Mouse (Mus musculus) cerebellum, adult 9-11 months (tissue): ENCODE results near the gene Rln3.

Experiments
- DNase-seq: peaks from one replicate; pipeline ENCODE4 v3.0.0; 2022

Rln3 gene

DNA sequence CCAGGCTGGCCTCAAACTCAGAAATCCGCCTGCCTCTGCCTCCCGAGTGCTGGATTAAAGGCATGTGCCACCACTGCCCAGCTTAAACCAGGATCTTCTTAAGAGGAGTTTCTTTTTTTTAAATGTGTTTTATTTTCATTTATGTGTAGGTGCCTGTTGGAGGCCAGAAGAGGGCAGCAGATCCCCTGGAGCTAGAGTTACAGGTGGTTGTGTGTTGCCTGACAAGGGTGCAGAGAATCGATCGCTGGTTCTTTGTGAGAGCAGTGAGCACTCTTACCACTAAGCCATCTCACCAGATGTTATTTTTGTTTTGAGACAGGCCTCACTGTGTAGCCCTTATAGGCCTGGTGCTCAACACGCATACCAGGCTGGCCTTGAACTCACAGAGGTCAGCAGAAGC lies 29.0 kb downstream of the Rln3 start:
- no peak for DNase-seq

DNA sequence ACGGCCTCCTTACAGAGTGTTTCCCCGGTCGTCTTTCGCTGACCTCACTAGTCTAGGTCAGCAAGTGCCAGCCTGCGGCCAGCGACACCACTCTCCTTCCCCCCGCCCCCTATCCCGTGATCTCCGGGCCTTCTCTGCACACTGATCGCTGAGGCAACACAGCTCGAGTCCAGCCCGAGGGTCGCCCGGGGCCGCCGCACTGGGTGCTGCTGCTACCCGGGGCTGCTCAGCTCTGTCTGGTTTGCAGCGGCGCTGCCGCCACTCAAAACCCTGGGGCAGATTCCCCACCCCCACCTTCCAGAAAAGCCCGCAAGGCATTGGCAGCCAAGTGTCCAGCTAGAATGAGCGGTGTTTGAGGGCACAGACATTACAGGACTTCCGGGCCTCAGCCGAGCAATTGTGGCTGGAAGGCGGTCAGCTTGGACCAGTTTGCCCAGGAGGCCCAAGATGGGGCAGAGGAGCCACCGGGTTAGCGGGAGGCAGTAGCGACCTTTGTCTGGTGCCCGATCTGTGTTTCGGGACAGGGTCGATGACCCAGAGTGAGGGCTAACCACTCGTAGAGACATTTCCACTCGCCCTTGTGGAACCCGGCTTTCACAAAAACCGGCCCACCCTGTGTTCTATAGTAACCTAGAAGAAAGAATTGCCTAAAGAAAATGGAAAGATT lies 32.2 kb downstream of the Rln3 start:
- DNase-seq, result peak; percentile 26

DNA sequence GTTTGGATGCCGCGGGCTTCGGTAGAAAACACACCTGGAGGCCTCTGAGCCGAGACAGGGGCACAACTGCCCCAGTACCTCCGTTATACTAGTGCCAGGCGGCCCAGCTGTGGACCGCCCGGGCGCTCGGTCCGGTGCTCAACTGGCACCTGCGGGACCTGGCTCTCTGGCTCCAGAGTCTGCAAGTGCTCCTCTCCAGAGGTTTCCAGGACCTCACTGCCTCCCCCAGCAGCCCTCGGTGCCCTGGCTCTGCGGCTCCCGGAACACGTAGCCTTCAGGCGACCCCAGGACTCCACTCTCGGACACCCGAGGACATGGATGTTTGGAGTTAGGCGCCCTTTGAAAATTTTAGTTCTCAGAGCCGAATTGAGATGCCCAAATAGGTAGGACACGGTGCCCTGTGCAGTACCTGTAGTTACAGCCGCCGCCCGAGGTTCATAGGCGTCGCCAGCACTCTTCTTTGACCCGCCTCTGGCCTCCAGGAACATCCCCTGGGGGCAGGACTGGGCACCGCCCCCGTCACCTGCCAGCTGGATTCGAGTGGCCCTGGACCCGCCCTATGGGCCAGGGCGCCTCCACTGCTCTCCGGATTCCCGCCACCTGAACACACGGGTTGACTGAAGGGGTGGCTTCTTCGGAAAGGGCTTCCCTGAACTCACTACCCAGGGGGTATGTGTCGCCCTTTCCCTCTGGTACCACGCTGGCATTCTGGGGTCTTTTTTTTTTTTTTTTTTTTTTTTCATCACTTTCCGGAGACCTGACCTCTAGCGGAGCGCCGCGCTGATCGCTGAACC lies 32.9 kb downstream of the Rln3 start, which contains the start of gene 2210011C24Rik:
2210011C24Rik (minus strand) TSS at position 467 of the 794 bp plus-strand sequence.
- DNase-seq, result peak; percentile 34

DNA sequence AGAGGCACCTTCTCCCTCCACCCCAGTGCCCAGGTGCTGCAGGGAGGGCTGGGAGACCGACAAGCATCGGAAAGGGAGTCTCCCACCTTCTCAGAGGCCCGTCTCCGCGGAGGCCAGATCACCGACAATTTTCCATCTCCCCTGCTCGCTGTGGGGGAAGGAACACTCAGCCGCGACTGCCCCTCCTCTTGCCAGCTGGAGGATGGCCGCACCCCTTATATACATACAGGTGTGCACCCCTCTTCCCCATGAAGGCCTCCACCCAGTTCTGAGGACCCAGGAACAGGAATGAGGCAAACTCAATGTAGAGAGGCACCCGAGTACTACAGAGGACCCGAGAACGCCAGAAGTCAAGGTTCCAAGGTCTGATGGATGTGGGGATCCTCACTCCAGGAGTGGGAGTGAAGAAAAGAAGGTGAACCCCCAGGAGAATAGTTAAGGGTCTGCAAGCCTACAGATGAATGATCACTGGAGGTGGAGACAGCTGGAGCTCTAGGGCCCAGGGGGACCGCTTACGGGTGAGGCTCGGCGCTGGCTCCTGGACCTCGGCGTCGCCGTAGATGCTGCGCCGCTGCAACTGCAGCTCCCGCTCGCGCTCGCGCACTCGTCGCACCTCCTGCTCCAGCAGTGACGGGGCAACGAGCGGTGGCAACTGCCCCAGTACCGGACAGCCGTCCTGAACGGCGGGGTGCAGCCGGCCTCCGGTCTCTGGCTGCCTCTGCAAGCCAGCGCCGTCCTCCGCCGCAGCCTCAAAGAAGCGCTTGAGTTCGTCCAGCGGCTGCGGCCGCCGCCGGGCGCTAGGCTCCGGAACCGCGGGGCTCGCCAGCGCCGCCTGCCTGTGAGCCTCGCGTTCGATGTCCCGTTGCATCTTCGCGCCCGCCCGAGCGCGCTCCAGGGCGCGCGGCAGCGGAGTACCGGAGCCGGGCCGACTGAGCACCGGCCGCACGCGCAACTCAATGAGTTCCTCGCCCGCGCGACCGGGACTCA lies 33.9 kb downstream of the Rln3 start:
- DNase-seq, result peak; percentile 59

DNA sequence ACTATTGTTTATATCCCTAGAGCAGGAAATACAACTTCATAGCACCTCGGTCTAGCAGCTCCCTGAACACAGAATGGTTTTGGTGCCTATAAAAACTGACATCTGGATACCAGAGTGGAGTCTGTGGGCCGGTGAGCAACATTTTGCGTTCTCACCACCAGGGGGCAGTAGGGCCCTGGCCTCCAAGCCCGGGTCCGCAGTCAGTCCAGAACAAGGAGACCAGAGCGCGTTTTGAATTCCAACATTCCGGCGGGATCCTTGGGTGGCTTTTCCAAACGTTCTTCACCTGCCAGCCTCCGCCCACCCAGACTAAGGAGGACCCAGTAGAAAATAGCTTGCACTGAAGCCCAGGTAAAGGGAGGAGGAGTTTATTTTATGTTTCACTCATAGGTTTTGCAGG lies 34.9 kb downstream of the Rln3 start:
- peak; percentile 78 for DNase-seq

DNA sequence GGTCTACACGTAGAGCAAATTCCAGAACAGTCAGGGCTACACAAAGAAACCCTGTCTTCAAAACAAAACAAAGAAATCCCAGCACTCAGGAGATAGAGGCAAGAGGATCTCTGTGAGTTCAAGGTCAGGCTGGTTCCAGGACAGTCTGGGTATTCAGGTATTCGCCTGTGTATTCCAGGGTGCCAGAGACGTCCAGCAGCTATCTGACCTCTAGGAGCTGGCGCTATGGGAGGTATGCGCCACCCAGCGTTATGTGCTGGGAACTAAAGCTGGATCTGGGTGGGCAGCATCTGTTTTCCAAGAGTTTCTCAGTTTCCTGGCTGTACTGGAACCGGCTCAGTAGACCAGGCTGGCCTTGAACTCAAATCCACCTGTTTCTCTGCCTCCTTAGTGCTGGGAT lies 36.4 kb downstream of the Rln3 start:
- DNase-seq, result no peak

DNA sequence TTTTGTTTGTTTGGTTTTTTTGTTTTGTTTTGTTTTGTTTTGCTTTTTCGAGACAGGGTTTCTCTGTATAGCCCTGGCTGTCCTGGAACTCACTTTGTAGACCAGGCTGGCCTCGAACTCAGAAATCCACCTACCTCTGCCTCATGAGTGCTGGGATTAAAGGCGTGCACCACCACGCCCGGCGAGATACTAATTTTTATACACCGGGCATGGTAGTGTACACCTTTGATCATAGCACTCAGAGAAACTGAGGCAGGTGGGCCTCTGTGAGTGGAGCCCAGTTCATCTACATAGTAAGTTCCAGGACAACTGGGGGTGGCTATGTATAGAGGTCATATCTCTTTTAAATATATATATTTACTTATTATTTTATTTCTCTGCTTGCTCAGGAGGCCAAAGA lies 39.3 kb downstream of the Rln3 start:
- peak; percentile 48 for DNase-seq

DNA sequence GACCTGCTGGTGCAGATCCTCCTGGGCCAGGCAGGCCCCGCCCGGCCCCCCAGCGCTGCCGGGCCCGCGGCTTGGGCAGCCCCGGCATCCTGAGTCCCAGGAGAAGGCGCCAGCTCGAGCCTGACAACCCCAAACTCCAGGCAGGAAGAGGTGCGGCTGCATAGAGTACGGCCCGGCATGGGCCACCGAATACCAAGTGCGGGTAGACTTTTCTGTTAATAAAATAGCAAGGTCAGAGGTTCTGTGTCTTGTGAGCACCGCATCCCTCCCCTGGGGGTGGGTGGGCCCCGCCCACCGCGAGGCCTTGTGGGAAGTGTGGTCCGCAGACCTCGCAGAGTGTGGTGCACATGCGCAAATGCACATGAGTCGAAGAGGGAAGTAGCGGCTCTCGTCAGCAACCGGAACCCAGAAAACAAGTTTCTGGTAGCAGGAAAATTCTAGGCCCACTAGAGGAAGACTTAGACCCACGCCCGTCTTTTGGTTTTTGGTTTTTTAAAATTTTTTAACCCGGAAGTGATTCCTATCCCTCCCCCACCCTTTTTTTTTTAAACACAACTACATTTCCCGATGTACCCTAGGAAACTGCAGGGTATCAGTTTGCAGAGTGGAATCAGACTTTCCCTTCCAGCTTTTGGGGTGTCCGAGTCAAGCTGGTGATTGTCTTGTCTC lies 40.1 kb downstream of the Rln3 start:
- peak; percentile 95 for DNase-seq

DNA sequence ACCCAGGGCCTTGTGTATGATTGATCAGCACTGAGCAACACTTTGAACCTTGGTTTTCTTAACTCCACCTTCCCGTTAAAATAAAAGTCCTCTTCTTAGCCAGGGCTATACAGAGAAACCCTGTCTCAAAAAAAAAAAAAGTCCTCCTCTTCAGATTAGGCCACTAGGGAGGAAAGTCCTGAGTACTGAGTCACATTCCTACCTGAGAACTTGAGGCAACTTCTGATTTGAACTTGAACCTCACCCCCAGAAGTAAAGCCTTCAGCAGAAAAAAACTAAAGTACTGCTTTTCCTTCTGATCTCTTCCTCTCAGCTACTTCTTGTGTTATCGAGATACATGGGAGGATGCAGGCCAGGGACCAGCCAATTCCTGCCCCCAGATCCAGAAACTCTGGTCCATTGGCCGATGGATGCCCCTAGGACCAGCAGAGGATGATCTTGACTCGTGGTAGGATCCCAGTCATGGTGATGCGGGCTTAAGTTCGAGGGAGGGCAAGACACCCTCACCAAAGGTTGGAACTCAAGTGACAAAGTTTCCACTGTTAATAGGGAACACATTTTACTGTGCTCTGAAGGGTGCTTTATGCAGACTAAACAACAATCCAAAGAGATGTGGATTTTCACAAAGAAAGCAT lies 41.1 kb downstream of the Rln3 start:
- DNase-seq, result peak; percentile 34

DNA sequence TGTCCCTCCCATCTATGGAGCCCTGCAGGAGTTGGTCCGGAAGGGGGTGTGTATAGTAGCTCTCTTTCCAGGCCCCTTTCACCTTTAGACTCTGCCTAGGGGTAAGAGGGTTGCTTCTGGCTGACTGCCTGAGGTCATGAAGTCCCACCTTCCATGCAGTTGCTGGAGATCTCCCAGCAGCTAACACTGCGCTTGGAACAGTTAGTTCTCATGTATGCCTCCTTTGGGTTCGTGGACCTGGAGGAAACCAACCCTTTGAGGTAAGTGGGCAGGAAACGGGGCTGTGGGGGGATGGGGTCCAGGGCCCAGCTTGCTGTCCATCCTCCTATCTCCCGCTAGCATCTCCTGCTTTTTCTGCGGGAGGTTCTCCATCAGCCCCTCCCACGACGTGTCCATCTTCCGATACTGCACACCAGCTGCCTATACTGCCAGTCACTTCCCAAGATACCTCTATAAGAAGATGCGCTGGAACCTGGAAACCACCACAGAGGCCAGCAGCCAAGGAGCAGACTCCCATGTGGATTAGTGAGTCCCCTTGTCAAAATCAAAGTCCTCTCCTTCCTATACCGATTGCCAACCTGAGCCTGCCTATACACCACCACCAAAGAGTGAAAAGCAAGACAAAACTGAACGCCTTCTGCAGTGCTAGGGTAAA lies 41.7 kb downstream of the Rln3 start:
- DNase-seq, result peak; percentile 54

DNA sequence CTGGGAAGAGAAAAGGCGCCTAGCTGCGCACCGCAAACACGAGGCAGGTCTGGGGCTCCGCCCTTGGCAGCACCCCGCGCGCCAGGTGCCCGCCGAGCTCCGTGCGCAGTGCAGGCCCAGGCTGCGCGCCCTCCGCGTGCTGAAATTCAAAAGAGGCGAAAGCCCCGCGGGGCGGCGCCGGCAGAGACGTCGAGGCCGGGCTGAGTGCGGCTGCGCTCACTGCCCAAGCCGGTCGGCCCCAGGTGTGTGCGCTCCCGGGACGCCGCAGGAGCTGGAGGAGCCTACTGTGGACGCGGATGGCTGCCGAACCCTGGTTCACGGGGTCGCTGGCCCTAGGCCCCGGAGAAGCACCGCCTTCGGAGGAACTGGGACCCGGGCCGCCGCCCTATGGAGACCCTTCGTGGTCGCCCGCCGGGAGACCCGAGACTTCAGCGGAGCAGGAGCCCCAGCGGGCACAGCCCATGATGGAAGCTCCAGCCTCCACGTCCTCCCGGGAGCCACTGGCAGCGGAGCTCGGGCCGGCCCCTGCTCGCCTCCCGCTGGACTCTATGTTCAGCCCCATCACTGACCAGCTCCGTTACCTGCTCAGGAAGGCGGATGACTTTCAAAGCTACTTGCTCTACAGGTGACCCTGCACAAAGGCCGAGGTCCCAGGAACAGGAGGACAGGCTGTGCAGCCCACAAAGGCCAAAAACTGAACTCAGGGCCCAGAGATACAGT lies 43.4 kb downstream of the Rln3 start, which contains the start of gene 1700067K01Rik:
1700067K01Rik (plus strand) TSS at position 222 of the 720 bp plus-strand sequence.
- peak; percentile 44 for DNase-seq

DNA sequence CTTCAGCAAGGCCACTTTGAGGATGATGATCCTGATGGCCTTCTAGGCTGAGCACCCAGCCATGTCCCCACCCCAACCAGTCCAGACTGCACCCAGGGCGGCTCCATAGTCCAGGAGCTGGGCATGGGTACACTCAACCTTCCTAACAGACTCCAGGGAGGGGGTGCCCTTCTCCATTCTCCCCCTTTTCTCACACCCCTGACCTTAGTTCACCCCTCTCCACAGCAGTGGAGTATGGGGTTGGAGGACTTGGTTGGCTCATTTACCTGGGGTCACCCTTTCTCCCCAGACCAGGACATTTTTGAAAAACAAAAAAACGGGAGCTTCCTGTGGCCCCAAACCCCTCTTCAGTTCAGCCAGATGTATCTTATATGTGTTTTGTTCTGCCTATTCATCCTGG lies 45.0 kb downstream of the Rln3 start:
- DNase-seq, result peak; percentile 50

DNA sequence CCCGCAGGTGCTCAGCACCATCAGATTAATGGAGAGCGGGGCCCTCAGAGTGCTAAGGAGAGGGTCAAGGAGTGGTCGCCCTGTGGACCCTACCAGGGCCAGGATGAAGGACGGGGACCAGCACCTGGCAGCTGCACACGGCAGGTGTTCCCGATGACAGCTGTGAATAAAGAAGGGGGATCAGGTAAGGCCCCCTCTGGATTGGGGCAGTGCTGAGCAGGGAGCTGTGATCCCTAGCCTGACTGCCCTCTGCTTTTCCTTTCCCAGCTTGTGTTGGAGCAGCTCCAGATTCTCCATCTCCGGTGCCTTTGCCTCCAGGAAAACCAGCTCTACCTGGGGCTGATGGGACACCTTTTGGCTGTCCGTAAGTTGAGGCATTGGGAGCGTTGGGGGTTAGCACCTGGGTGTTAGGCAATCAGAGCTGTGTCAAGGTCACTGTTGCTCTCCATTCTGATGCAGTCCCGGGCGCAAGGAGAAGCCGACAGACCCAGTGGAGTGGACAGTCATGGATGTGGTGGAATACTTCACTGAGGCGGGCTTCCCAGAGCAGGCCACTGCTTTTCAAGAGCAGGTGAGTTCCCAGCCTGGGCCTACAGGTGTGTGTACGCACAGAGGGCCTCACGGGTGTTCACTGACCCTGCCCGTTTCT lies 45.6 kb downstream of the Rln3 start:
- peak; percentile 61 for DNase-seq

DNA sequence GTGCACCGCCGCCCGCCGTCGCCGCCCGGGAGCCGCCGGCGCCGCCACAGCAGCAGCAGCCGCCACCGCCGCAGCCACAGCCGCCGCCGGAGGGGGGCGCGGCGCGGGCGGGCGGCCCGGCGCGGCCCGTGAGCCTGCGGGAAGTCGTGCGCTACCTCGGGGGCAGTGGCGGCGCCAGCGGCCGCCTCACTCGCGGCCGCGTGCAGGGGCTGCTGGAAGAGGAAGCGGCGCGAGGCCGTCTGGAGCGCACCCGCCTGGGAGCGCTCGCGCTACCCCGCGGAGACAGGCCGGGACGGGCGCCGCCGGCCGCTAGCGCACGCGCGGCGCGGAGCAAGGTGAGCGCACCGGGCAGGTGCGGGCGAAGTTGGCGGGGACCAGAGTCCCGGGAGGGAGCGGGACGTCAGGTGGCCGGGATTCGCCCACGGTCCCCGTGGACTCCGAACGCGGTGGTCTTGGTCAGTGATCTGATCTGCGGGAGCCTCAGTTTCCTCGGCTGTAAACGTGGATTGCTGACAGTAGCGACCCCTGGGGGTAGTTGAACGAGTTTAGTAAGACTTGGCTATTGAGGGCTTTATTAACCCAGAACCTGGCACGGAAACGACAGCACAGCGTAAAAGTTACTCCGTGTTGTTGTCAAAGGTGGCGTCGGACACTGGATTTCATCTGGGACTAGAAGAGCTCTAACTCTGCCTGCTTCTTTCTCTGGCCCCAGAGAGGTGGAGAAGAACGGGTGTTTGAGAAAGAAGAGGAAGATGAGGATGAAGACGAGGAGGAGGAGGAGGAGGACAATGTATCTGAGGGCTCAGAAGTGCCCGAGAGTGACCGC lies 46.4 kb downstream of the Rln3 start:
- peak; percentile 69 for DNase-seq

DNA sequence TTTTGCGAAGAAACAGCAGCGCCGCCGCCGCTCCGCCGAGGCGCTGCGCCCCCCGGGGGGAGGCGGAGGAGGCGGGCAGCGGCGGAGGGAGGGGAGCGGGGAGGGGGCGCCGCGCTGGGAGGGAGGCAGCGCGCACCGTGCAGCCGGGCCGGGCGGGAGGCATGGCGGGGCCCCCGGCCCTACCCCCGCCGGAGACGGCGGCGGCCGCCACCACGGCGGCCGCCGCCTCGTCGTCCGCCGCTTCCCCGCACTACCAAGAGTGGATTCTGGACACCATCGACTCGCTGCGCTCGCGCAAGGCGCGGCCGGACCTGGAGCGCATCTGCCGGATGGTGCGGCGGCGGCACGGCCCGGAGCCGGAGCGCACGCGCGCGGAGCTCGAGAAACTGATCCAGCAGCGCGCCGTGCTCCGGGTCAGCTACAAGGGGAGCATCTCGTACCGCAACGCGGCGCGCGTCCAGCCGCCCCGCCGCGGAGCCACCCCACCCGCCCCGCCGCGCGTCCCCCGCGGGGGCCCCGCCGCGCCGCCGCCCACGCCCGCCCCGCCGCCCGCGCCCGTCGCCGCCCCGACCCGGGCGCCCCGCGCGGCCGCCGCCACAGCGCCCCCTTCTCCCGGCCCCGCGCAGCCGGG lies 47.2 kb downstream of the Rln3 start, which contains the start of gene Samd1:
Samd1 (plus strand) TSS at position 162 of the 631 bp plus-strand sequence.
- peak; percentile 68 for DNase-seq

DNA sequence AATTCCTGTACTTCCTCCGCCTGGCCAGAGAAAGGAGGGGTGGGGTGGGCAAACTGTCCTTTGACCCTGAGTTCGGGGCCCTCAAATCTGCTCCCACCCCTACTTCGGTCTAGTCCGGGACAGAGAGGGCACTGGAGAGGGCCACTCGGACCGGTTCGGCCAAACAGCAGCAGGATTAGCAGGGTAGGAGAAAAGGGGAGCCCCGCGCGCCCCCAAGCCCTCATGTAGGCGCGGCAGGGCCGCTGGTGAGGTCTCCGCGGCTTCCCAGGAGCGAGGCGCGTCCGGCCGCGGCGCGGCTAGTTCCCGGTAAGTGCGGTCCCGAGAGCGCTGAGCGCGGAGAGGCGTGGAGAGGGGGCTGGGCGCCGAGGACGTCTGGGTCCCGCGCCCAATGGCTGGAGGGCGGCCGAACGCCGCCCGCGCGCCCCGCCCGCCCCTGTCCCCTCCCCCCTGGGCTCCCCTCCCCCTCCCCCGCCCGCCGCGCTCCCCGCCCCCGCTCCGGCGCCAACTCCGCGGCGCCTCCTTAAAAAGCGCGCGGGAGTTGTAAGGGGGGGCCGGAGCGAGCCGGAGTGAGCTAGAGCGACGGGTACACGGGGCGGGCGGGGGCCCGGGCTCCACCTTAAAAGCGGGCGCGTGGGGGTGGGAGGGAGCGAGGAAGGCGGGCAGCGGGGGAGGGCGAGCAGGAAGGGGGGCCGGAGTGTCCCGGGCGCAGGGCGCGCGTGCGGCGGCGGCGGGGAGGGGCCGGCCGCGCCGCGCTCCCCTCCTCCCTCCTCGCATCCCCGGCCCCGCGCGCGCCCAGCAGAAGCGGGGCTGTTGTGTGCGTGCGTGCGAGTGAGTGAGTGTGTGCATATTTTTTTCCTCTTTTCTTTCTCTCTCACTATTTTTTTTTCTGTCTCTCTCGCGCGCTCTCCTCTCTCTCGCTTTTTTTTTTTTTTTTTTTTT lies 48.0 kb downstream of the Rln3 start:
- peak; percentile 85 for DNase-seq

DNA sequence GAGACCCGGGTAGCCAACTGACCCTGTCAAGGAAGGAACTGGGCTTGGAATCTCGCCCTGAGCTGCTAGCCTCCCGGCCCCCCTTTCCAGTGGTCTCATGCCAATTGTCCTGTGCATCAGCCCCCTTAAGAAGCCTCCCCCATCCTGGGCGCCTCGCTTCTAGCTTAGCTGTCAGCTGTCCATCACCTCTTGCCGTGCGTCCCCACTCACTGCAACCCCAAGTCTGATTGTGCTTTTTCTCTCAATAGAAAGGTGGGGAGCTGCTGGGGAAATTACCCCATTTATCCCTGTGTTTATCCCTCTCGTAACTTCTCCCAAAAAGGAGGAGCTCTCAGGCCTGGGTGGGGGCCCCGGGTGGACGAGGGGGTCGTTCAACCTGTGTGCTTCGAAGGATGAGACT lies 48.8 kb downstream of the Rln3 start:
- DNase-seq, result peak; percentile 71
